Mouse (Mus musculus): Measurements from ENCODE around the gene Ror1. TPM values are rescaled to one million over a fixed set of nuclear protein-coding genes. Genes with fewer than 3 reads are reported as not detected.

The Ror1 gene
- polyA plus RNA-seq, 1 experiment from 2014 or later, result 5.9 TPM

GRCm38 (mm10) chr4:100178316-100178715 lies 82.7 kb downstream of the Ror1 start:
- Histone ChIP-seq H3K9ac (ENCODE audit: low read length) (no peak overlapping the region), H3K4me3 (ENCODE audit: low read depth, low read length) (no peak overlapping the region), H3K9me3 (ENCODE audit: control insufficient read depth, low read length) (no peaks in the 10 kb centered on the region), H3K36me3 (ENCODE audit: control insufficient read depth, insufficient read depth, low read length) (no peaks in the 10 kb centered on the region), H3K4me2 (ENCODE audit: low read depth, low read length, severe bottlenecking) (no peak overlapping the region), H3K4me1 (replicated peaks; ENCODE audit: control insufficient read depth, insufficient read depth, low read length) (no peaks in the 10 kb centered on the region), H3K27ac (ENCODE audit: low read depth, low read length) (no peak overlapping the region), H3K27me3 (ENCODE audit: control insufficient read depth, insufficient read depth, low read length) (no peaks in the 10 kb centered on the region)
- no peak for DNase-seq (ENCODE audit: low spot score)
- ATAC-seq (replicated peaks; ENCODE audit: low FRiP score), result no peak
- WGBS, result 85% methylated on average over 3 of the region's 3 CpGs

GRCm38 (mm10) chr4:100181676-100182075 lies 86.1 kb downstream of the Ror1 start:
- H3K9ac ChIP-seq (ENCODE audit: low read length), result no peak overlapping the region
- DNase-seq (ENCODE audit: low spot score), result no peak
- no peaks in the 10 kb centered on the region for H3K9me3 ChIP-seq (ENCODE audit: control insufficient read depth, low read length)
- H3K27me3 ChIP-seq (ENCODE audit: control insufficient read depth, insufficient read depth, low read length), result no peaks in the 10 kb centered on the region
- no peak overlapping the region for H3K4me3 ChIP-seq (ENCODE audit: low read depth, low read length)
- H3K4me2 ChIP-seq (ENCODE audit: low read depth, low read length, severe bottlenecking), result no peak overlapping the region
- H3K36me3 ChIP-seq (ENCODE audit: control insufficient read depth, insufficient read depth, low read length), result no peaks in the 10 kb centered on the region
- 70% methylated on average over 5 of the region's 5 CpGs for WGBS
- no peak overlapping the region for H3K27ac ChIP-seq (ENCODE audit: low read depth, low read length)
- ATAC-seq (replicated peaks; ENCODE audit: low FRiP score), result no peak
- no peaks in the 10 kb centered on the region for H3K4me1 ChIP-seq (replicated peaks; ENCODE audit: control insufficient read depth, insufficient read depth, low read length)

GRCm38 (mm10) chr4:100186781-100187180 lies 91.2 kb downstream of the Ror1 start:
- Histone ChIP-seq H3K4me3 (ENCODE audit: low read depth, low read length) (no peak overlapping the region), H3K27ac (ENCODE audit: low read depth, low read length) (no peak overlapping the region), H3K36me3 (ENCODE audit: control insufficient read depth, insufficient read depth, low read length) (no peaks in the 10 kb centered on the region), H3K9ac (ENCODE audit: low read length) (no peak overlapping the region), H3K27me3 (ENCODE audit: control insufficient read depth, insufficient read depth, low read length) (no peaks in the 10 kb centered on the region), H3K9me3 (ENCODE audit: control insufficient read depth, low read length) (no peaks in the 10 kb centered on the region), H3K4me1 (replicated peaks; ENCODE audit: control insufficient read depth, insufficient read depth, low read length) (no peaks in the 10 kb centered on the region), H3K4me2 (ENCODE audit: low read depth, low read length, severe bottlenecking) (no peak overlapping the region)
- DNase-seq (ENCODE audit: low spot score) (no peak), ATAC-seq (replicated peaks; ENCODE audit: low FRiP score) (no peak)
- WGBS, result 87% methylated on average over 8 of the region's 8 CpGs

GRCm38 (mm10) chr4:100187563-100188200 lies 92.1 kb downstream of the Ror1 start:
- DNase-seq (ENCODE audit: low spot score) (no peak), ATAC-seq (replicated peaks; ENCODE audit: low FRiP score) (no peak)
- Histone ChIP-seq H3K9me3 (ENCODE audit: control insufficient read depth, low read length) (no peaks in the 10 kb centered on the region), H3K4me2 (ENCODE audit: low read depth, low read length, severe bottlenecking) (no peak overlapping the region), H3K4me3 (ENCODE audit: low read depth, low read length) (no peak overlapping the region), H3K27me3 (ENCODE audit: control insufficient read depth, insufficient read depth, low read length) (no peaks in the 10 kb centered on the region), H3K27ac (ENCODE audit: low read depth, low read length) (no peak overlapping the region), H3K36me3 (ENCODE audit: control insufficient read depth, insufficient read depth, low read length) (no peaks in the 10 kb centered on the region), H3K9ac (ENCODE audit: low read length) (no peak overlapping the region), H3K4me1 (replicated peaks; ENCODE audit: control insufficient read depth, insufficient read depth, low read length) (no peaks in the 10 kb centered on the region)
- WGBS, result 54% methylated on average over 6 of the region's 6 CpGs

- Histone ChIP-seq H3K4me1 (replicated peaks; ENCODE audit: control insufficient read depth, insufficient read depth, low read length) (no peaks in the 10 kb centered on the region), H3K4me3 (ENCODE audit: low read depth, low read length) (no peak overlapping the region), H3K27ac (ENCODE audit: low read depth, low read length) (no peak overlapping the region), H3K27me3 (ENCODE audit: control insufficient read depth, insufficient read depth, low read length) (no peaks in the 10 kb centered on the region), H3K9me3 (ENCODE audit: control insufficient read depth, low read length) (no peaks in the 10 kb centered on the region), H3K9ac (ENCODE audit: low read length) (no peak overlapping the region), H3K4me2 (ENCODE audit: low read depth, low read length, severe bottlenecking) (no peak overlapping the region), H3K36me3 (ENCODE audit: control insufficient read depth, insufficient read depth, low read length) (no peaks in the 10 kb centered on the region)
- ATAC-seq (replicated peaks; ENCODE audit: low FRiP score) (no peak), DNase-seq (ENCODE audit: low spot score) (no peak)
- WGBS, result 29% methylated on average over 4 of the region's 4 CpGs
Measured at GRCm38 (mm10) chr4:100188201-100188699, 92.7 kb downstream of the Ror1 start.

- H3K4me3 ChIP-seq (ENCODE audit: low read depth, low read length), result no peak overlapping the region
- H3K4me2 ChIP-seq (ENCODE audit: low read depth, low read length, severe bottlenecking), result no peak overlapping the region
- no peak for DNase-seq (ENCODE audit: low spot score)
- no peak for ATAC-seq (replicated peaks; ENCODE audit: low FRiP score)
- WGBS, result 92% methylated on average over 6 of the region's 6 CpGs
- no peaks in the 10 kb centered on the region for H3K9me3 ChIP-seq (ENCODE audit: control insufficient read depth, low read length)
- no peaks in the 10 kb centered on the region for H3K36me3 ChIP-seq (ENCODE audit: control insufficient read depth, insufficient read depth, low read length)
- H3K27me3 ChIP-seq (ENCODE audit: control insufficient read depth, insufficient read depth, low read length), result no peaks in the 10 kb centered on the region
- H3K9ac ChIP-seq (ENCODE audit: low read length), result no peak overlapping the region
- no peak overlapping the region for H3K27ac ChIP-seq (ENCODE audit: low read depth, low read length)
- H3K4me1 ChIP-seq (replicated peaks; ENCODE audit: control insufficient read depth, insufficient read depth, low read length), result no peaks in the 10 kb centered on the region
Measured at GRCm38 (mm10) chr4:100191483-100191882, 95.9 kb downstream of the Ror1 start.

- H3K4me2 ChIP-seq (ENCODE audit: low read depth, low read length, severe bottlenecking), result no peak overlapping the region
- no peaks in the 10 kb centered on the region for H3K4me1 ChIP-seq (replicated peaks; ENCODE audit: control insufficient read depth, insufficient read depth, low read length)
- 84% methylated on average over 3 of the region's 3 CpGs for WGBS
- H3K36me3 ChIP-seq (ENCODE audit: control insufficient read depth, insufficient read depth, low read length), result no peaks in the 10 kb centered on the region
- H3K27me3 ChIP-seq (ENCODE audit: control insufficient read depth, insufficient read depth, low read length), result no peaks in the 10 kb centered on the region
- no peak overlapping the region for H3K4me3 ChIP-seq (ENCODE audit: low read depth, low read length)
- ATAC-seq (replicated peaks; ENCODE audit: low FRiP score) (no peak), DNase-seq (ENCODE audit: low spot score) (no peak)
- no peak overlapping the region for H3K27ac ChIP-seq (ENCODE audit: low read depth, low read length)
- H3K9me3 ChIP-seq (ENCODE audit: control insufficient read depth, low read length), result no peaks in the 10 kb centered on the region
- no peak overlapping the region for H3K9ac ChIP-seq (ENCODE audit: low read length)
Measured at GRCm38 (mm10) chr4:100194136-100194535, 98.5 kb downstream of the Ror1 start.

- Histone ChIP-seq H3K4me2 (ENCODE audit: low read depth, low read length, severe bottlenecking) (no peak overlapping the region), H3K27ac (ENCODE audit: low read depth, low read length) (no peak overlapping the region), H3K9me3 (ENCODE audit: control insufficient read depth, low read length) (no peaks in the 10 kb centered on the region), H3K4me1 (replicated peaks; ENCODE audit: control insufficient read depth, insufficient read depth, low read length) (no peaks in the 10 kb centered on the region), H3K4me3 (ENCODE audit: low read depth, low read length) (no peak overlapping the region), H3K9ac (ENCODE audit: low read length) (no peak overlapping the region), H3K27me3 (ENCODE audit: control insufficient read depth, insufficient read depth, low read length) (no peaks in the 10 kb centered on the region), H3K36me3 (ENCODE audit: control insufficient read depth, insufficient read depth, low read length) (no peaks in the 10 kb centered on the region)
- no peak for ATAC-seq (replicated peaks; ENCODE audit: low FRiP score)
- WGBS, result 87% methylated on average over 5 of the region's 5 CpGs
- no peak for DNase-seq (ENCODE audit: low spot score)
Measured at GRCm38 (mm10) chr4:100196255-100196793, 100.7 kb downstream of the Ror1 start.

- Histone ChIP-seq H3K4me3 (ENCODE audit: low read depth, low read length) (no peak overlapping the region), H3K4me2 (ENCODE audit: low read depth, low read length, severe bottlenecking) (no peak overlapping the region), H3K27me3 (ENCODE audit: control insufficient read depth, insufficient read depth, low read length) (no peaks in the 10 kb centered on the region), H3K27ac (ENCODE audit: low read depth, low read length) (no peak overlapping the region), H3K36me3 (ENCODE audit: control insufficient read depth, insufficient read depth, low read length) (no peaks in the 10 kb centered on the region), H3K9ac (ENCODE audit: low read length) (no peak overlapping the region), H3K9me3 (ENCODE audit: control insufficient read depth, low read length) (no peaks in the 10 kb centered on the region), H3K4me1 (replicated peaks; ENCODE audit: control insufficient read depth, insufficient read depth, low read length) (no peaks in the 10 kb centered on the region)
- ATAC-seq (replicated peaks; ENCODE audit: low FRiP score), result no peak
- no peak for DNase-seq (ENCODE audit: low spot score)
- 82% methylated on average over 2 of the region's 2 CpGs for WGBS
Measured at GRCm38 (mm10) chr4:100198275-100198674, 102.7 kb downstream of the Ror1 start.
